Mouse (Mus musculus): ENCODE measurements at regions not wholly inside any gene's neighbourhood (a gene's known extent, or its start where the extent isn't known, plus 50 kb on each side); places are given as distances from the start of the nearest gene placed in this dataset.
A peak's percentile ranks its signal among the peaks of the same experiment; 100 is the strongest.

- DNase-seq, result no peak
Observed at GRCm38 (mm10) chr9:61815995-61816394, 98.3 kb downstream of the Rplp1 start.

- DNase-seq, result no peak
Observed at GRCm38 (mm10) chr9:61813291-61813690, 101.1 kb downstream of the Rplp1 start.

- peak; percentile 21 for DNase-seq
Observed at GRCm38 (mm10) chr9:61812315-61812714, 102.0 kb downstream of the Rplp1 start.

GRCm38 (mm10) chr9:61810456-61810855 lies 103.9 kb downstream of the Rplp1 start:
- no peak for DNase-seq

- no peak for DNase-seq
Observed at GRCm38 (mm10) chr9:61808351-61809225, 105.8 kb downstream of the Rplp1 start.

- DNase-seq, result no peak
Observed at GRCm38 (mm10) chr9:61805971-61806370, 108.4 kb downstream of the Rplp1 start.

GRCm38 (mm10) chr9:61803555-61803954 lies 110.8 kb downstream of the Rplp1 start:
- DNase-seq, result no peak

GRCm38 (mm10) chr9:61802694-61803093 lies 111.6 kb downstream of the Rplp1 start:
- no peak for DNase-seq

- DNase-seq, result no peak
Observed at GRCm38 (mm10) chr9:61799535-61799934, 114.8 kb downstream of the Rplp1 start.

- DNase-seq, result no peak
Observed at GRCm38 (mm10) chr9:61795910-61796309, 118.4 kb downstream of the Rplp1 start.

- DNase-seq, result no peak
Observed at GRCm38 (mm10) chr9:61791435-61792064, 122.8 kb downstream of the Rplp1 start.

- DNase-seq, result no peak
Observed at GRCm38 (mm10) chr9:61790849-61791248, 123.5 kb downstream of the Rplp1 start.

GRCm38 (mm10) chr9:61789066-61789897 lies 125.1 kb downstream of the Rplp1 start:
- no peak for DNase-seq

GRCm38 (mm10) chr9:61781469-61781868 lies 132.9 kb downstream of the Rplp1 start:
- no peak for DNase-seq

GRCm38 (mm10) chr9:61780186-61780939 lies 134.0 kb downstream of the Rplp1 start:
- DNase-seq, result no peak

GRCm38 (mm10) chr9:61779165-61779564 lies 135.2 kb downstream of the Rplp1 start:
- no peak for DNase-seq

GRCm38 (mm10) chr9:61776446-61776845 lies 137.9 kb downstream of the Rplp1 start:
- no peak for DNase-seq

- no peak for DNase-seq
Observed at GRCm38 (mm10) chr9:61770207-61770955, 144.0 kb downstream of the Rplp1 start.

GRCm38 (mm10) chr9:61766187-61766586 lies 148.2 kb downstream of the Rplp1 start:
- DNase-seq, result no peak

GRCm38 (mm10) chr9:61765366-61765765 lies 149.0 kb downstream of the Rplp1 start:
- DNase-seq, result no peak

- DNase-seq, result no peak
Observed at GRCm38 (mm10) chr9:61757806-61758205, 156.5 kb downstream of the Rplp1 start.

Data from kidney, postnatal 14 days (tissue).